Mouse (Mus musculus) forebrain, postnatal 0 days (tissue): ENCODE results near the gene Crip1. TPM values are rescaled to one million over a fixed set of nuclear protein-coding genes. Genes with fewer than 3 reads are reported as not detected.

Experiments used
- ATAC-seq: fragments of 200-750 bp; cut with Nextera tagmentation; 2 replicates; pipeline ENCODE4 v1.8.0; 2017; ENCODE audit warnings: mild to moderate bottlenecking, moderate library complexity
- DNase-seq: peaks from one replicate; pipeline ENCODE4 v3.0.0-alpha.2; 2015
- H3K27ac ChIP-seq: fragments of 300-500 bp; sonication (generic); 2 replicates; pipeline ENCODE4 v1.5.1; 2014; ENCODE audit warnings: low read depth, mild to moderate bottlenecking, antibody characterized with exemption, low read length, moderate library complexity, mixed read lengths
- H3K27me3 ChIP-seq: fragments of 300-500 bp; sonication (generic); 2 replicates; pipeline ENCODE4 v1.6.1; 2014; ENCODE audit warnings: mild to moderate bottlenecking, low read length, mixed read lengths; ENCODE audit not compliant: insufficient read depth
- H3K36me3 ChIP-seq: fragments of 300-500 bp; sonication (generic); 2 replicates; pipeline ENCODE4 v1.6.1; 2014; ENCODE audit warnings: mild to moderate bottlenecking, moderate library complexity; ENCODE audit not compliant: insufficient read depth
- H3K4me1 ChIP-seq: fragments of 300-500 bp; sonication (generic); 2 replicates; pipeline ENCODE4 v1.6.1; 2014; ENCODE audit warnings: antibody characterized with exemption; ENCODE audit not compliant: insufficient read depth
- H3K4me2 ChIP-seq: fragments of 300-500 bp; sonication (generic); 2 replicates; pipeline ENCODE4 v1.6.1; 2014; ENCODE audit warnings: low read depth, mild to moderate bottlenecking, moderate library complexity
- H3K4me3 ChIP-seq: fragments of 300-500 bp; sonication (generic); 2 replicates; pipeline ENCODE4 v1.5.1; 2014; ENCODE audit warnings: low read depth, low read length, mixed read lengths
- H3K9ac ChIP-seq: fragments of 300-500 bp; sonication (generic); 2 replicates; pipeline ENCODE4 v1.6.1; 2014; ENCODE audit warnings: mild to moderate bottlenecking
- H3K9me3 ChIP-seq: fragments of 300-500 bp; sonication (generic); 2 replicates; pipeline ENCODE4 v1.6.1; 2016; ENCODE audit warnings: low read length
- CTCF ChIP-seq: sonication (generic); IDR thresholded peaks from 2 replicates; pipeline ENCODE4 v1.5.1; 2016; ENCODE audit warnings: antibody characterized with exemption, control low read depth, low read depth
- WGBS: fragments of 180-500 bp; shearing (Covaris S2); extraction: QIAGEN DNeasy Blood & Tissue Kit; methylation state at CpG from one replicate; pipeline ENCODE4 v1.1.7; 2014; 5-methylcytosine and 5-hydroxymethylcytosine counted together
- polyA plus RNA-seq: library from polyadenylated mRNA; unstranded; fragments of >200 nt; fragmentation: Nextera tagmentation; extraction: Ambion mirVana; gene quantifications from 2 replicates; pipeline ENCODE4 v1.2.1, GENCODE M21; 2015
- total RNA-seq: library from RNA; depleted of rRNA; stranded (reverse); fragments of >200 nt; gene quantifications from 2 replicates; pipeline ENCODE4 v1.2.3, GENCODE M21; 2014

Crip1 gene
- total and polyA plus RNA-seq, 2 experiments from 2014 or later, result 16.1 to 28.9 TPM

DNA sequence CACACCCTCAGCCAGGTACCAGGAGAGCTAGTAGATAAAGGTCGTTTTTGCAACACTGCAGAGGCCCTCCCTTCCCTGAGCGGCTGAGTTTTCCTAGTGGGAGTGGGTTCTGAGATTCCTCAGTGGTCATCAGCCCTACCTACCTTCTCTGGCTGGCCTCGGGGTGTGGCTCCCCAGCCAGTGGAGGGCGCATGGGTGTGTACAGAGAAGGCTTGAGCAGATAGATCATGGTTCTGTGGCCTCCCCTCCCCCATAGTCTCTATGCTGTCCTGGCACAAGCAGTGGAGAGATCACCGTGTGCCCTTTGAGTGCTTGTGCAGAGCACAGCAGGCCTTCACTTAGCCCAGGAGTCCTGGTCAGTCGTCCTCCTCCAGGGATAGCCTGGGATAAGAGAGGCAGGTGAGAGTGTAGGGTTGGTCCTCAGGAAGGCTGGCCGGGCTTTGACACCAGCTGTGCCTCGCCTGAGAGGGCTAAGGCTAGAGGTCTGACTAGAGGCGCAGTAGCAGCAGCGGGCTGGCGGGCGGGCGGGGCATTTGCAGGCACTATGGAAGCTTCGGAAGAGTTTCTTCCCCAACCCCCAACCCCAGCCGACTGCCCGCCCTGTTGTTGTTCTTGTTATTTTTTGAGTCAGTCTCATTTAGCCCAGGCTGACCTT lies 2.4 kb downstream of the Crip1 start:
- 0 out of 2 replicates have a peak, but pooled peaks cover 6% of the 10 kb centered on the region for H3K4me1 ChIP-seq
- ATAC-seq, result no peak
- 50% methylated on average over 16 of the region's 16 CpGs for WGBS
- no peak overlapping the region for H3K27ac ChIP-seq
- DNase-seq, result no peak
- TF ChIP-seq CTCF, result no peak
- H3K36me3 ChIP-seq, result peaks cover 23% of the 10 kb centered on the region
- no peaks in the 10 kb centered on the region; the same call in 1 of the 2 replicates for H3K27me3 ChIP-seq
- no peak overlapping the region for H3K4me2 ChIP-seq
- H3K9me3 ChIP-seq, result no peaks in the 10 kb centered on the region
- H3K4me3 ChIP-seq, result no peak overlapping the region
- no peak overlapping the region for H3K9ac ChIP-seq

DNA sequence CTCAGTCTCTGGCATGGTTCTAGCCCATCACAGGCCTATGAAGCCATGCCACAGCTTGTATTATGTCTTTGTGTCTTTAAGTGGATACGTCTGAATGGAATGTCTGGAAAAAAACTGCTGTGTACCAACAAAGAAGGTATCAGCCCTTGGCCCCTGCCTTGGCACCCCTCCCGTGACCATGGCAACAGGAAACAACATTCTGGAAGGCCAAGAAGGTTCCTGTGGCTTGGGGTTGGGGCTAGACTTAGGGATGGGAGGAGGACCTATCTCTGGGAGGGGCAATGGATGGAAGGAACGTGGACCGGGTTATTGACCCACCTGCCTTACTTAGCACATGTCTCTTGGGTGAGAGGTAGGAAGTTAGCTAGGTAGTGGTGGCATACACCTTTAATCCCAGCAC lies 3.2 kb downstream of the Crip1 start:
- H3K9ac ChIP-seq, result no peak overlapping the region
- H3K4me3 ChIP-seq, result no peak overlapping the region
- no peak overlapping the region for H3K4me2 ChIP-seq
- H3K27ac ChIP-seq, result no peak overlapping the region
- WGBS, result 43% methylated on average over 4 of the region's 4 CpGs
- no peaks in the 10 kb centered on the region for H3K9me3 ChIP-seq
- no peaks in the 10 kb centered on the region; the same call in 1 of the 2 replicates for H3K27me3 ChIP-seq
- 0 out of 2 replicates have a peak, but pooled peaks cover 6% of the 10 kb centered on the region for H3K4me1 ChIP-seq
- peaks cover 14% of the 10 kb centered on the region for H3K36me3 ChIP-seq
- no peak for TF ChIP-seq CTCF
- DNase-seq, result no peak
- no peak for ATAC-seq

DNA sequence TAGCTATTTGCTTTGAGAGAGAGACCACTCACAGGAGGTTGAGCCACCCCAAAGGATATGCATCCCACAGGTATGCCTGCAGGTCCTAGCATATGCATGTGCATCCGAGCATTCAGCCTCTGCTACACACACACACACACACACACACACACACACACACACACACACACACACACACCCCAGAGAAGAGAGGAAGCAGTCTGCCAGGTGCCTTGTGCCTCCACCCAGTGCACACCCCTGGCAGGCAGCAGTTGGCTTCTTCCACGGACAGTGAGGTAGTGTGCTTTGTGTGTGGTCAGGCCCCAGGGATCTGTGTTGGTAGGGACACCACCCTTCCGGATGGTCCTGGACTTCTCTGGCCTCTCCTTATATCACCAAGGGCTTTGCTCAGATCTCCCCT lies 3.8 kb downstream of the Crip1 start:
- WGBS, result 77% methylated on average over 3 of the region's 3 CpGs
- Histone ChIP-seq H3K4me1 (peaks cover 8% of the 10 kb centered on the region; the same call in 1 of the 2 replicates), H3K4me3 (no peak overlapping the region), H3K27ac (no peak overlapping the region), H3K36me3 (peaks cover 10% of the 10 kb centered on the region), H3K9ac (no peak overlapping the region), H3K27me3 (no peaks in the 10 kb centered on the region; the same call in 1 of the 2 replicates), H3K4me2 (no peak overlapping the region), H3K9me3 (no peaks in the 10 kb centered on the region)
- TF ChIP-seq CTCF, result no peak
- DNase-seq (no peak), ATAC-seq (no peak)

DNA sequence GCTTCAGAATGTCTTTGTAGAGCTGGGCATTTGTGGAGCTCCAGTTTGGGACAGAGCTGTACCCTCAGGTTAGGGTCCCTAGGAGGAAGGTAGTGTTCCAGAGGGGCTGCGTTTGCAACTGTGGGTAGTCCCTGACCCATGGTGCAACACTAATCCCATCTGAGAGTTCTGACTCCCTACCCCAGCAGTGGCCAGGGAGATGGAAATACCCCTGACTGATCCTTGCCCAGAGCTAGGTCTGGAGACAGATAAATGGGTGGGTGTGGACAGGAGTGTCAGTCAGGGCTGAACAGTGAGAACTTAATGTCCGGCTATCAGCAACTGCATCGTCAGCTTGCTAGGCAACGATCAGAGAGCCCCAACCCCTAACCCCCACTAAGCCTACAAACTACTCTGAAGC lies 4.5 kb downstream of the Crip1 start:
- Histone ChIP-seq H3K36me3 (peaks cover 3% of the 10 kb centered on the region; the same call in 1 of the 2 replicates), H3K9me3 (no peaks in the 10 kb centered on the region), H3K27me3 (no peaks in the 10 kb centered on the region; the same call in 1 of the 2 replicates), H3K9ac (no peak overlapping the region), H3K4me2 (no peak overlapping the region), H3K27ac (no peak overlapping the region), H3K4me1 (peaks cover 13% of the 10 kb centered on the region; the same call in 1 of the 2 replicates), H3K4me3 (no peak overlapping the region)
- WGBS, result 83% methylated on average over 4 of the region's 4 CpGs
- TF ChIP-seq CTCF, result no peak
- DNase-seq, result no peak
- no peak for ATAC-seq

DNA sequence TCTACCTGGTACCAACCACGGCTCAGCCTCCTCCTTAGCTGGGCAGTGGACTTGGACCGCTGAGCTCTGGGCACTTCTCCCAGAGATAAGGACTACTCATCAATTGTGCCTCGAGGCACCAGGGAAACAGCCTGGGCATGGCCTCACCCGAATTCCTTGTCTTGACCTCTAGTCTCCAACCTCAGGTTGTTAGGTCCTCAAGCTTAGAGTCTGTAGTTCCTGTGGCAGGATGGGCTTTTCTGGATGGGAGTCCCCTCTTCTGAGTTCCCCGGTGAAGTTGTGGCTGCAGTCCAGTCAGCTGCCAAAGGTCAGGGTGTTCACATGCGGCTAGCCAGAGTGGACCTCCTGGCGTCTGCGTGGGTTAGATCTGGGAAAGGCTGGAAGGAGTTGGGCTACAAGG lies 4.9 kb downstream of the Crip1 start:
- Histone ChIP-seq H3K27ac (no peak overlapping the region), H3K36me3 (no peaks in the 10 kb centered on the region), H3K9me3 (no peaks in the 10 kb centered on the region), H3K27me3 (no peaks in the 10 kb centered on the region; the same call in 1 of the 2 replicates), H3K4me3 (no peak overlapping the region), H3K4me2 (no peak overlapping the region; the same call in 1 of the 2 replicates), H3K9ac (no peak overlapping the region), H3K4me1 (peaks cover 13% of the 10 kb centered on the region; the same call in 1 of the 2 replicates)
- WGBS, result 79% methylated on average over 8 of the region's 8 CpGs
- ATAC-seq (no peak), DNase-seq (no peak)
- TF ChIP-seq CTCF, result no peak

DNA sequence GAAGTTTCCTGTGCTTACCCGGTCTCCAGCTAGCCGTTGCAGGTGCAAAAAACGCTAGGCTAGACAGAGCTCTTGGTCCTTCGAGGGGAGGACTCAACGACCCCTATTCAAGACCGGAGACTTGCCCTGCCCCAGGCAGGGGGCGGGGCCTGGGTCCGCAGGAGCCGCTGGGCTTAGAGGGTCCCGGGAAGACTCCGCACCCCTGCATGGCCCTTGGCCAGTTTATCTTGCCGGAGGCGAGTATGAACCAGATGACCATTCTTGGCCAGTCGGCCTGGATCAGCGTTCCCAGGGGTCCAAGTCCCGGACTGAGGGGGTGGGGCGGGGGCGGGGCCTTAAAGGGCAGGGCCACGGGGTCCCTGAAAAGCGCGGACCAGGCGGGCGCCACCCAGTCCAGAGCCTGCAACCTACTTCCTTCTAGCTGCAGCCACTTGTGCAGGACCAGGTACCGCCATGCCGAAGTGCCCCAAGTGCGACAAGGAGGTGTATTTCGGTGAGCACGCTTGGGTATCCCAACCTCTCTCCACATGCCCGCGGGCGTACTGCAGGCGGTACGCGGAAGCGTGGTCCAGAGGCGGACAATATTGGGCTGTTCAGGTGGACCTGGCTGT lies 5.7 kb downstream of the Crip1 start:
- H3K9me3 ChIP-seq, result no peaks in the 10 kb centered on the region
- no peaks in the 10 kb centered on the region for H3K36me3 ChIP-seq
- H3K4me1 ChIP-seq, result peaks cover 16% of the 10 kb centered on the region; the same call in 1 of the 2 replicates
- peak overlapping the region; percentile 62 for H3K4me2 ChIP-seq
- TF ChIP-seq CTCF, result no peak
- H3K9ac ChIP-seq, result peak overlapping the region; percentile 40
- no peak overlapping the region for H3K27ac ChIP-seq
- ATAC-seq (no peak), DNase-seq (peak; percentile 11)
- 2% methylated on average over 36 of the region's 36 CpGs for WGBS
- peak overlapping the region; percentile 32 for H3K4me3 ChIP-seq
- no peaks in the 10 kb centered on the region; the same call in 1 of the 2 replicates for H3K27me3 ChIP-seq

DNA sequence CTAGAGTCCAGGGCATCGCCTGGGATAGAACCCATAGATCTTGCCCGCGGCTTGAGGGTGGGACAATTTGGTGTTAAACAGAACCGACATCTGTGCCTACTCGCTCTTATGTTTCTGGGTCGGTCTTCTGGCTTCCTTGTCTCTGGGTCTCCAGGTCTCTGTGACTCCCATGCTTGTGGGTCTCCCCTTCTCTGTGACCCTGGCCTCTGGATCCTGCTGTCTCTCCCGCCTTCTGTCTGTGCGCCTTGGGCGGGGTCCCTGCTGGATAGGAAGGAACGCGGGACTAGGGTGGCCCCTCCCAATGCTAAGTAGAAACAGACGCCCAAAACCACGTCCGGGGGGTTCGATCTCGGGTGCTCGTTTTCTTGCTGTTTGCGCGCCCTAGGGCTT lies 6.2 kb downstream of the Crip1 start:
- no peaks in the 10 kb centered on the region; the same call in 1 of the 2 replicates for H3K27me3 ChIP-seq
- no peak for ATAC-seq
- 36% methylated on average over 19 of the region's 19 CpGs for WGBS
- H3K4me3 ChIP-seq, result peak overlapping the region; percentile 32
- DNase-seq, result no peak
- H3K4me1 ChIP-seq, result peaks cover 18% of the 10 kb centered on the region; the same call in 1 of the 2 replicates
- peak overlapping the region; percentile 40; the same call in 1 of the 2 replicates for H3K9ac ChIP-seq
- H3K36me3 ChIP-seq, result no peaks in the 10 kb centered on the region
- no peak for TF ChIP-seq CTCF
- H3K4me2 ChIP-seq, result peak overlapping the region; percentile 62
- H3K9me3 ChIP-seq, result no peaks in the 10 kb centered on the region
- H3K27ac ChIP-seq, result no peak overlapping the region
